In the genomic region with DNA sequence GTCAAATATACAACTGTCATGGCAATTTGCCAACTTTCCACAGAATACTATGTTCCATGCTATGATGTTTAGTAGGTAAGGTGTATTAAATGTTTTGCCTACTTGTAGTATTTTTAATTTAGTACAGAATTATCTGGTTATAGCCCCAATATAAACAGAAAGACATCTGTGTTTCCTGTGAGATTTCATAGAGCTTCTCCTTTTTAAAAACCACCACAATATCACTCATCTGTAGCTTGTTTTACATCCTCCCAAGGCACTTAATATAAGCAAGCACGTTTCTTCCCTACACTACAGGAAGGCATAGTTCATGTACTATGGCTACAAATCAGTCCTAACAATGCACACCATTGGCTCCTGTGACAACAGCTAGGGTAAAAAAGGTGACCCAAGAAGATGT, we compare ENCODE assay signal across 29 mouse cellular contexts.
DNase-seq lines count a peak whose midpoint lies in the region; ATAC-seq and TF ChIP-seq lines count a peak whose summit lies in the region.
"Had no signal": no experiment of that assay in that cellular context is flagged by ENCODE, and none has a peak within 500 bp of the region (broad histone marks: within the 10 kb centered on the region; RNA-seq: fewer than 3 reads in every experiment).

No protein-coding gene starts in this region.

- H3K36me3 ChIP-seq in spleen, adult 2 months (ENCODE audit: control insufficient read depth, insufficient read depth, low read length): no peaks in the 10 kb centered on the region
- no peaks in the 10 kb centered on the region for H3K36me3 ChIP-seq in hindbrain, postnatal 0 days (ENCODE audit: insufficient read depth, low read length)
- H3K36me3 ChIP-seq in midbrain, embryonic 14.5 days (ENCODE audit: control insufficient read depth, insufficient read depth, low read length): no peaks in the 10 kb centered on the region
- H3K36me3 ChIP-seq: heart, embryonic 13.5 days; intestine, embryonic 15.5 days; limb, embryonic 15.5 days; liver, embryonic 13.5 days; midbrain, embryonic 13.5 days had no signal

- peak; percentile 75 for ATAC-seq in megakaryocyte progenitor cell, adult 5-6 weeks (replicated peaks; ENCODE audit: poor library complexity)
- no peak for ATAC-seq in hindbrain, postnatal 0 days
- ATAC-seq in midbrain, embryonic 14.5 days (ENCODE audit: low FRiP score, low TSS enrichment): no peak
- ATAC-seq: forebrain, embryonic 16.5 days; hindbrain, embryonic 16.5 days; intestine, embryonic 15.5 days; midbrain, embryonic 13.5 days had no signal

- no peaks in the 10 kb centered on the region for H3K9me3 ChIP-seq in hindbrain, postnatal 0 days (ENCODE audit: low read length)
- H3K9me3 ChIP-seq in midbrain, embryonic 14.5 days (ENCODE audit: control insufficient read depth, low read length): no peaks in the 10 kb centered on the region
- H3K9me3 ChIP-seq: heart, embryonic 13.5 days; intestine, embryonic 15.5 days; limb, embryonic 15.5 days; liver, embryonic 13.5 days; midbrain, embryonic 13.5 days had no signal

- no peak for TF ChIP-seq POLR2A in spleen, adult 2 months (IDR thresholded peaks at IDR 0.05; ENCODE audit: low read depth, low read length)
- no peak for TF ChIP-seq POLR2A in bone marrow, adult 2 months (IDR thresholded peaks at IDR 0.05; ENCODE audit: borderline replicate concordance, control insufficient read depth, low read depth, low read length)

- no peak for TF ChIP-seq CTCF in spleen, adult 2 months (IDR thresholded peaks at IDR 0.05; ENCODE audit: extremely low read depth, insufficient read depth, insufficient read length, insufficient replicate concordance)
- TF ChIP-seq CTCF in bone marrow, adult 2 months (IDR thresholded peaks at IDR 0.05; ENCODE audit: control insufficient read depth, insufficient read depth, low read length): no peak
- TF ChIP-seq CTCF in hindbrain, postnatal 0 days (IDR thresholded peaks at IDR 0.05; ENCODE audit: low read depth): no peak

- H3K27me3 ChIP-seq in spleen, adult 2 months (ENCODE audit: control insufficient read depth, insufficient read depth, low read length): no peaks in the 10 kb centered on the region
- H3K27me3 ChIP-seq in hindbrain, postnatal 0 days (ENCODE audit: insufficient read depth, low read length): no peaks in the 10 kb centered on the region
- no peaks in the 10 kb centered on the region for H3K27me3 ChIP-seq in midbrain, embryonic 14.5 days (ENCODE audit: control insufficient read depth, insufficient read depth, low read length)
- H3K27me3 ChIP-seq: heart, embryonic 13.5 days; intestine, embryonic 15.5 days; limb, embryonic 15.5 days; liver, embryonic 13.5 days; midbrain, embryonic 13.5 days had no signal

- H3K27ac ChIP-seq in spleen, adult 2 months (ENCODE audit: insufficient read depth, low read length): peak overlapping the region; percentile 76
- peak overlapping the region; percentile 38; the same call in 1 of the 2 replicates for H3K27ac ChIP-seq in bone marrow, adult 2 months (ENCODE audit: control insufficient read depth, insufficient read depth, low read depth, low read length, poor library complexity)
- no peak overlapping the region for H3K27ac ChIP-seq in hindbrain, postnatal 0 days
- H3K27ac ChIP-seq in midbrain, embryonic 14.5 days (replicated peaks; ENCODE audit: low read depth, low read length): no peak overlapping the region
- H3K27ac ChIP-seq: heart, embryonic 13.5 days; intestine, embryonic 15.5 days; limb, embryonic 15.5 days; liver, embryonic 13.5 days; midbrain, embryonic 13.5 days had no signal

- H3K4me1 ChIP-seq in spleen, adult 2 months (ENCODE audit: control insufficient read depth, insufficient read depth, insufficient read length): peaks cover 16% of the 10 kb centered on the region
- H3K4me1 ChIP-seq in bone marrow, adult 2 months (ENCODE audit: control insufficient read depth, insufficient read depth, low read length): no peaks in the 10 kb centered on the region; the same call in 1 of the 2 replicates
- no peaks in the 10 kb centered on the region for H3K4me1 ChIP-seq in hindbrain, postnatal 0 days (ENCODE audit: insufficient read depth, low read length)
- no peaks in the 10 kb centered on the region for H3K4me1 ChIP-seq in midbrain, embryonic 14.5 days (ENCODE audit: control insufficient read depth, insufficient read depth, low read length)
- H3K4me1 ChIP-seq: heart, embryonic 13.5 days; intestine, embryonic 15.5 days; limb, embryonic 15.5 days; liver, embryonic 13.5 days; midbrain, embryonic 13.5 days had no signal

- DNase-seq in spleen, adult 2 months (ENCODE audit: low read depth in 1 of 2, low spot score in 2 of 2): peak; percentile 11 to 36
- DNase-seq in spleen, postnatal 4 days (ENCODE audit: low spot score in 2 of 2): no peak
- DNase-seq in hindbrain, postnatal 0 days (ENCODE audit: low spot score): no peak
- DNase-seq in midbrain, embryonic 14.5 days: no peak
- DNase-seq in cerebellum, postnatal 4 days (ENCODE audit: low spot score in 2 of 2): no peak
- DNase-seq: adrenal gland, adult 8-10 months; cerebellum, adult 11 months; cerebellum, adult 9-11 months; heart, postnatal 10 days; kidney, adult 9 months; kidney, postnatal 10 days; layer of hippocampus, postnatal 36 days; left cerebral cortex, postnatal 4 days; liver, embryonic 13.5 days; lung, adult 18-20 months; lung, postnatal 10 days; retina, postnatal 1 day; spleen, adult 18-20 months; thymus, adult 18-20 months; thymus, postnatal 25 days had no signal

- no peak overlapping the region for H3K4me3 ChIP-seq in spleen, adult 2 months (ENCODE audit: extremely low read depth, insufficient read depth, insufficient read length)
- no peak overlapping the region for H3K4me3 ChIP-seq in bone marrow, adult 2 months (replicated peaks; ENCODE audit: control insufficient read depth, low read depth, low read length)
- H3K4me3 ChIP-seq in hindbrain, postnatal 0 days (ENCODE audit: low read length): no peak overlapping the region
- H3K4me3 ChIP-seq in midbrain, embryonic 14.5 days (replicated peaks; ENCODE audit: low read depth, low read length): no peak overlapping the region
- H3K4me3 ChIP-seq: erythroblast, embryonic 14.5 days; heart, embryonic 13.5 days; intestine, embryonic 15.5 days; limb, embryonic 15.5 days; liver, embryonic 13.5 days; midbrain, embryonic 13.5 days had no signal

- 4% methylated on average over 1 of the region's 1 CpGs for WGBS in spleen, adult 2 months
- 2% methylated on average over 1 of the region's 1 CpGs for WGBS in bone marrow, adult 2 months
- WGBS in hindbrain, postnatal 0 days: 71% methylated on average over 1 of the region's 1 CpGs
- WGBS in midbrain, embryonic 14.5 days: 79% methylated on average over 1 of the region's 1 CpGs

- H3K9ac ChIP-seq in hindbrain, postnatal 0 days (replicated peaks; ENCODE audit: low read length): no peak overlapping the region
- H3K9ac ChIP-seq in midbrain, embryonic 14.5 days (replicated peaks; ENCODE audit: low read length): no peak overlapping the region
- H3K9ac ChIP-seq: heart, embryonic 13.5 days; intestine, embryonic 15.5 days; limb, embryonic 15.5 days; liver, embryonic 13.5 days; midbrain, embryonic 13.5 days had no signal

- no peak overlapping the region for H3K4me2 ChIP-seq in hindbrain, postnatal 0 days (ENCODE audit: low read depth, low read length)
- H3K4me2 ChIP-seq in midbrain, embryonic 14.5 days (ENCODE audit: low read length): no peak overlapping the region
- H3K4me2 ChIP-seq: heart, embryonic 13.5 days; intestine, embryonic 15.5 days; limb, embryonic 15.5 days; liver, embryonic 13.5 days; midbrain, embryonic 13.5 days had no signal

Comparison
In these comparisons a context has a peak if more than half of its experiments do, and no peak if none do; other contexts are left out.
1. DNase-seq: peak in spleen, adult 2 months (2 of 2); none in spleen, postnatal 4 days (0 of 2), hindbrain, postnatal 0 days (single experiment), midbrain, embryonic 14.5 days (single experiment) and cerebellum, postnatal 4 days (0 of 2).
2. H3K27ac ChIP-seq: peak in spleen, adult 2 months (single experiment) and bone marrow, adult 2 months (single experiment); none in hindbrain, postnatal 0 days (single experiment) and midbrain, embryonic 14.5 days (single experiment).